Mouse (Mus musculus) liver, embryonic 14.5 days (tissue): ENCODE results near the gene Mgarp. TPM values are rescaled to one million over a fixed set of nuclear protein-coding genes. Genes with fewer than 3 reads are reported as not detected.
A peak's percentile ranks its signal among the peaks of the same experiment; 100 is the strongest.
"Not testable (repeated sequence)": the region's sequence is repeated elsewhere in the genome, so short reads cannot be mapped to it uniquely, and the experiment has no call there.

ENCODE experiments used
- ATAC-seq: fragments of 200-750 bp; cut with Nextera tagmentation; 2 replicates; pipeline ENCODE4 v1.8.0; 2017; ENCODE audit warnings: moderate number of reproducible peaks, mild to moderate bottlenecking, moderate library complexity; ENCODE audit not compliant: insufficient read depth
- DNase-seq, 3 experiments: peaks; one replicate each; pipeline ENCODE4 v3.0.0-alpha.2; 2012 to 2013; ENCODE audit warnings: low read depth in 3 of 3, low spot score in 3 of 3
- H3K27ac ChIP-seq: fragments of 300-500 bp; sonication (generic); 2 replicates; pipeline ENCODE4 v1.5.1; 2014; ENCODE audit warnings: moderate library complexity, mild to moderate bottlenecking, control low read depth, inconsistent platforms
- H3K27me3 ChIP-seq: fragments of 300-500 bp; sonication (generic); 2 replicates; pipeline ENCODE4 v1.6.1; 2014; ENCODE audit warnings: mild to moderate bottlenecking, low read length, moderate library complexity; ENCODE audit not compliant: control insufficient read depth, insufficient read depth
- H3K36me3 ChIP-seq: fragments of 300-500 bp; sonication (generic); replicated peaks from 2 replicates; pipeline ENCODE4 v1.6.1; 2014; ENCODE audit warnings: low read depth; ENCODE audit not compliant: control insufficient read depth, insufficient read depth
- H3K4me1 ChIP-seq, 2 experiments: fragments of 200-500 bp in 1 of 2; fragments of 300-500 bp in 1 of 2; sonication (generic) in 1 of 2; replicated peaks; 2 replicates each; pipeline ENCODE4 v1.6.1; 2012 to 2014; ENCODE audit warnings: antibody characterized with exemption in 1 of 2, inconsistent platforms in 1 of 2, low read length in 1 of 2; ENCODE audit not compliant: control insufficient read depth in 2 of 2, insufficient read depth in 2 of 2
- H3K4me2 ChIP-seq: fragments of 300-500 bp; sonication (generic); 2 replicates; pipeline ENCODE4 v1.6.1; 2014; ENCODE audit warnings: low read depth, mild to moderate bottlenecking, control low read depth, moderate library complexity
- H3K4me3 ChIP-seq, 2 experiments: fragments of 200-500 bp in 1 of 2; fragments of 300-500 bp in 1 of 2; sonication (generic) in 1 of 2; 2 replicates each; pipeline ENCODE4 v1.5.1; 2012 to 2014; ENCODE audit warnings: low read depth in 2 of 2, low read length in 2 of 2, mild to moderate bottlenecking in 2 of 2, control low read depth in 1 of 2, inconsistent platforms in 1 of 2, moderate library complexity in 1 of 2; ENCODE audit not compliant: insufficient read depth in 1 of 2
- H3K9ac ChIP-seq: fragments of 300-500 bp; sonication (generic); replicated peaks from 2 replicates; pipeline ENCODE4 v1.6.1; 2014; ENCODE audit warnings: mild to moderate bottlenecking, control low read depth, moderate library complexity
- H3K9me3 ChIP-seq: fragments of 300-500 bp; sonication (generic); 2 replicates; pipeline ENCODE4 v1.6.1; 2016; ENCODE audit warnings: low read length, mixed read lengths; ENCODE audit not compliant: control insufficient read depth
- CTCF ChIP-seq: IDR thresholded peaks from 2 replicates; pipeline ENCODE4 v1.5.1; 2016; ENCODE audit warnings: antibody characterized with exemption, low read depth, control low read depth
- EP300 ChIP-seq: IDR thresholded peaks from 2 replicates; pipeline ENCODE4 v1.6.1; 2016; ENCODE audit warnings: antibody characterized with exemption, low read depth
- WGBS: fragments of 180-500 bp; shearing (Covaris S2); extraction: QIAGEN DNeasy Blood & Tissue Kit; methylation state at CpG from one replicate; pipeline ENCODE4 v1.1.7; 2014; ENCODE audit not compliant: insufficient replicate concordance; 5-methylcytosine and 5-hydroxymethylcytosine counted together
- polyA plus RNA-seq, 2 experiments: library from polyadenylated mRNA; depleted of rRNA in 1 of 2; stranded (reverse) in 1 of 2; unstranded in 1 of 2; fragments of >200 nt; fragmentation: Nextera tagmentation in 1 of 2; extraction: Ambion mirVana in 1 of 2; gene quantifications; 2 replicates each; pipeline versions ENCODE4 v1.2.1 to v1.2.3; 2012 to 2014

Mgarp gene
- polyA plus RNA-seq, 2 experiments: 0.48 to 0.85 TPM

DNA sequence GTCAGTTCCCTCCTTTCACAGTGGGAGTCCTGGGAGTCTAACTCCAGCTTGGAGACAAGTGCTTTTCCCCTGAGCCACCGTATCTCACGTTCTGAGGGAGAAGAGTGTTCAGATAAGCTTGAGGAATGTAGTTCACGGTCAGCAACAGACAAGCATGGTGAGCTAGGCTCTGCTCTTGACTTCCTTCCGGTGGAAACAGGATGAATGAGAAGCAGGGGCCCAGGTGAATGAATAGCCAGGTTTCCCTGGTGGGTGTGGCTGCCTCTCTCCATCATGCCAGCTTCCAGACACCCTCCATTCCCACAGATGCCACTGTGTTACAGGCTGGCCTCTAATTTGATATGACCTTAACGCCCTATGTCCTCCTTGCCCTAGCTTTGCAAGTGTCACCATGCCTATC is 39.5 kb downstream of the Mgarp start:
- 24% methylated on average over 5 of the region's 5 CpGs for WGBS
- H3K4me3 ChIP-seq: no peak overlapping the region

GRCm38 (mm10) chr3:51354956-51355355 is 41.6 kb downstream of the Mgarp start:
- not testable (repeated sequence) for H3K9me3 ChIP-seq, H3K4me3 ChIP-seq, H3K36me3 ChIP-seq, DNase-seq, H3K9ac ChIP-seq, H3K27me3 ChIP-seq, ATAC-seq, H3K27ac ChIP-seq, H3K4me2 ChIP-seq
- WGBS: 77% methylated on average over 6 of the region's 6 CpGs
- H3K4me1 ChIP-seq: peaks cover 4 to 14% of the 10 kb centered on the region in 2 experiments; a peak in 3 of 4 replicates

More for the DNA sequence above, 39.5 kb downstream of the Mgarp start:
- H3K36me3 ChIP-seq: no peaks in the 10 kb centered on the region
- H3K9ac ChIP-seq: no peak overlapping the region
- DNase-seq: no peak
- no peaks in the 10 kb centered on the region for H3K27me3 ChIP-seq
- ATAC-seq: no peak
- peak overlapping the region; percentile 95; the same call in 1 of the 2 replicates for H3K4me2 ChIP-seq
- no peaks in the 10 kb centered on the region for H3K9me3 ChIP-seq
- TF ChIP-seq EP300: no peak
- TF ChIP-seq CTCF: no peak
- peaks cover 10 to 22% of the 10 kb centered on the region in 2 experiments for H3K4me1 ChIP-seq
- no peak overlapping the region for H3K27ac ChIP-seq

- Histone ChIP-seq H3K9ac (no peak overlapping the region), H3K27ac (no peak overlapping the region), H3K36me3 (no peaks in the 10 kb centered on the region), H3K27me3 (no peaks in the 10 kb centered on the region), H3K4me2 (no peak overlapping the region), H3K9me3 (no peaks in the 10 kb centered on the region), H3K4me3 (no peak overlapping the region), H3K4me1 (peaks cover 5 to 14% of the 10 kb centered on the region in 2 experiments)
- ATAC-seq (no peak), DNase-seq (no peak)
- 63% methylated on average over 3 of the region's 3 CpGs for WGBS
- no peak for TF ChIP-seq EP300
- TF ChIP-seq CTCF: peak; percentile 26
These were observed 42.5 kb downstream of the Mgarp start for GRCm38 (mm10) chr3:51354034-51354427.

- H3K4me1 ChIP-seq: peaks cover 10 to 19% of the 10 kb centered on the region in 2 experiments
- TF ChIP-seq CTCF (peak; percentile 89), EP300 (no peak)
- ATAC-seq (peak; percentile 40; the same call in 1 of the 2 replicates), DNase-seq (no peak)
- WGBS: 44% methylated on average over 4 of the region's 4 CpGs
- no peaks in the 10 kb centered on the region for H3K36me3 ChIP-seq
- no peak overlapping the region for H3K4me3 ChIP-seq
- no peak overlapping the region for H3K9ac ChIP-seq
- no peak overlapping the region for H3K27ac ChIP-seq
- no peak overlapping the region for H3K4me2 ChIP-seq
- H3K9me3 ChIP-seq: no peaks in the 10 kb centered on the region
- no peaks in the 10 kb centered on the region for H3K27me3 ChIP-seq
These were observed 43.1 kb downstream of the Mgarp start for GRCm38 (mm10) chr3:51353325-51354033.

DNA sequence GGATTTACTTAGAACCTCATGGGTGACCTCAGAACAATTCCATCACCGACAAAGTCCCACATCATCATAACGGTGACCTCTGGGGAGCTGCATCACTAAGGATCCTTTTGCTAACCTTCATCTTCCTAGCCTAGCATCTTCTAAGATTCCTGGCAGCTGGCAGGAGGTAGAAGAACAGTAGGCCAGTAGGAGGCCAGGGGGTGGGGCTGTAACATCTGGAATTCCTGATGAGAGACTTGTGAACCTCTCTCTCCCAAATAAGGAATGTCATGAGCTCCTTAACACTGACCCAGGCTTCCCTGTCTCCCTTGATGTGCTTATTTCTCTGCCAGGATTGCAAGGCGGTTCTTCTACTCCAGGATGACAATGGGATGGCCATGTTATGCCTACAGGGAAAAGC is 45.7 kb downstream of the Mgarp start:
- no peaks in the 10 kb centered on the region for H3K27me3 ChIP-seq
- H3K4me1 ChIP-seq: peaks cover 11% of the 10 kb centered on the region in 2 experiments
- TF ChIP-seq CTCF (no peak), EP300 (no peak)
- no peaks in the 10 kb centered on the region for H3K36me3 ChIP-seq
- ATAC-seq (no peak), DNase-seq (no peak)
- no peak overlapping the region for H3K27ac ChIP-seq
- WGBS: 60% methylated on average over 3 of the region's 3 CpGs
- H3K4me3 ChIP-seq: no peak overlapping the region
- H3K9me3 ChIP-seq: no peaks in the 10 kb centered on the region
- H3K4me2 ChIP-seq: no peak overlapping the region
- H3K9ac ChIP-seq: no peak overlapping the region
